In the genomic region with DNA sequence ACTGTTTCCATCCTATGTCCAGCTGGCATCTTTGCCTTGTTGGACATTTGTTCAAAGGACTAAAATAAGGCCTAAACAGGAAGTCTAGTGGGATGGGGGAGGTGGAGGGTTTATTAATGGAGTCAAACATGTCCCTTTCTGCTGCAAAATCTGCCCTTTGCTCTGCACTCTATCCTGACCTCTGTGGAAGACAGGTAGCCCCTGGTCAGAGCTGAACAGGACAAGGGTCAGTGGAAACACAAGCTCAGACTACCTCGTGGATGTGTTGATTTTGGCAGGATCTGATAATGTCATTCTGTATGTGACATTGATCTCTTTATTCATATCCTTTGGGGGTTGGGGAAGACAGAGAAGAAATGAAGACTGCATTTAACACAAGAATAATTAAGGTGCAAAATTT, we compare ENCODE assay signal across 29 mouse cellular contexts.
DNase-seq lines count a peak whose midpoint lies in the region; ATAC-seq and TF ChIP-seq lines count a peak whose summit lies in the region.
"Had no signal": no experiment of that assay in that cellular context is flagged by ENCODE, and none has a peak within 500 bp of the region (broad histone marks: within the 10 kb centered on the region; RNA-seq: fewer than 3 reads in every experiment).

No protein-coding gene starts in this region.

- no peaks in the 10 kb centered on the region for H3K9me3 ChIP-seq in liver, embryonic 14.5 days (ENCODE audit: control insufficient read depth, low read length)
- H3K9me3 ChIP-seq in forebrain, postnatal 0 days (ENCODE audit: low read length): no peaks in the 10 kb centered on the region
- H3K9me3 ChIP-seq: forebrain, embryonic 10.5 days; heart, embryonic 12.5 days; hindbrain, embryonic 10.5 days; intestine, embryonic 15.5 days; limb, embryonic 15.5 days; midbrain, embryonic 15.5 days; neural tube, embryonic 13.5 days; stomach, embryonic 15.5 days had no signal

- no peak overlapping the region for H3K4me2 ChIP-seq in liver, embryonic 14.5 days (ENCODE audit: low read depth)
- no peak overlapping the region for H3K4me2 ChIP-seq in forebrain, postnatal 0 days (ENCODE audit: low read depth)
- H3K4me2 ChIP-seq: heart, embryonic 12.5 days; intestine, embryonic 15.5 days; limb, embryonic 15.5 days; midbrain, embryonic 15.5 days; neural tube, embryonic 13.5 days; stomach, embryonic 15.5 days had no signal

- peak; percentile 51 for ATAC-seq in liver, embryonic 14.5 days (ENCODE audit: insufficient read depth)
- ATAC-seq in forebrain, postnatal 0 days: no peak
- ATAC-seq: forebrain, embryonic 16.5 days; hindbrain, embryonic 16.5 days; intestine, embryonic 15.5 days; midbrain, embryonic 15.5 days had no signal

- 0 out of 2 replicates have a peak, but pooled peaks cover 4% of the 10 kb centered on the region for H3K4me1 ChIP-seq in kidney, adult 2 months (ENCODE audit: control insufficient read depth, insufficient read depth, low read length)
- peaks cover 6 to 12% of the 10 kb centered on the region in 2 experiments; a peak in 3 of 4 replicates for H3K4me1 ChIP-seq in liver, embryonic 14.5 days (replicated peaks; ENCODE audit: control insufficient read depth in 2 of 2, insufficient read depth in 2 of 2, low read length in 1 of 2)
- H3K4me1 ChIP-seq in forebrain, postnatal 0 days (ENCODE audit: insufficient read depth): no peaks in the 10 kb centered on the region
- H3K4me1 ChIP-seq: heart, embryonic 12.5 days; intestine, embryonic 15.5 days; limb, embryonic 15.5 days; midbrain, embryonic 15.5 days; neural tube, embryonic 13.5 days; stomach, embryonic 15.5 days had no signal

- DNase-seq in kidney, adult 2 months: peak; percentile 63
- DNase-seq in kidney, postnatal 14 days: no peak
- DNase-seq in lung, postnatal 10 days: peak; percentile 27
- DNase-seq in lung, postnatal 4 days: no peak
- no peak for DNase-seq in liver, embryonic 14.5 days (ENCODE audit: low read depth in 3 of 3, low spot score in 3 of 3)
- DNase-seq in forebrain, postnatal 0 days: no peak
- DNase-seq in urinary bladder, postnatal 10 days (ENCODE audit: low spot score): no peak
- DNase-seq: adrenal gland, postnatal 36 days; cerebellum, adult 11 months; cerebellum, postnatal 14 days; gastrocnemius, postnatal 25 days; heart, adult 18-20 months; heart, postnatal 10 days; left cerebral cortex, postnatal 4 days; lung, postnatal 14 days; right cerebral cortex, adult 18-20 months; right cerebral cortex, postnatal 4 days; thymus, postnatal 25 days had no signal

- H3K27me3 ChIP-seq in kidney, adult 2 months (replicated peaks; ENCODE audit: control insufficient read depth, insufficient read depth, low read length): no peaks in the 10 kb centered on the region
- H3K27me3 ChIP-seq in liver, embryonic 14.5 days (ENCODE audit: control insufficient read depth, insufficient read depth, low read length): no peaks in the 10 kb centered on the region
- H3K27me3 ChIP-seq in forebrain, postnatal 0 days (ENCODE audit: insufficient read depth, low read length): no peaks in the 10 kb centered on the region
- H3K27me3 ChIP-seq: heart, embryonic 12.5 days; intestine, embryonic 15.5 days; limb, embryonic 15.5 days; midbrain, embryonic 15.5 days; neural tube, embryonic 13.5 days; stomach, embryonic 15.5 days had no signal

- WGBS in kidney, adult 2 months: 10% methylated on average over 1 of the region's 1 CpGs
- 22% methylated on average over 1 of the region's 1 CpGs for WGBS in liver, embryonic 14.5 days (ENCODE audit: insufficient replicate concordance)
- 76% methylated on average over 1 of the region's 1 CpGs for WGBS in forebrain, postnatal 0 days

- no peaks in the 10 kb centered on the region for H3K36me3 ChIP-seq in kidney, adult 2 months (ENCODE audit: control insufficient read depth, insufficient read depth, low read length)
- no peaks in the 10 kb centered on the region for H3K36me3 ChIP-seq in liver, embryonic 14.5 days (replicated peaks; ENCODE audit: control insufficient read depth, insufficient read depth, low read depth)
- H3K36me3 ChIP-seq in forebrain, postnatal 0 days (ENCODE audit: insufficient read depth): no peaks in the 10 kb centered on the region
- H3K36me3 ChIP-seq: forebrain, embryonic 10.5 days; heart, embryonic 12.5 days; hindbrain, embryonic 10.5 days; intestine, embryonic 15.5 days; limb, embryonic 15.5 days; midbrain, embryonic 15.5 days; neural tube, embryonic 13.5 days; stomach, embryonic 15.5 days had no signal

- no peak for TF ChIP-seq POLR2A in kidney, adult 2 months (IDR thresholded peaks at IDR 0.05; ENCODE audit: low read depth, low read length)

- no peak overlapping the region for H3K27ac ChIP-seq in kidney, adult 2 months (ENCODE audit: insufficient read depth, low read depth, low read length)
- no peak overlapping the region for H3K27ac ChIP-seq in liver, embryonic 14.5 days
- H3K27ac ChIP-seq in forebrain, postnatal 0 days (ENCODE audit: low read depth, low read length): no peak overlapping the region
- H3K27ac ChIP-seq: forebrain, embryonic 10.5 days; hindbrain, embryonic 10.5 days; intestine, embryonic 15.5 days; left cerebral cortex, adult 2 months; limb, embryonic 15.5 days; midbrain, embryonic 15.5 days; neural tube, embryonic 13.5 days; stomach, embryonic 15.5 days had no signal

- H3K4me3 ChIP-seq in kidney, adult 2 months (ENCODE audit: insufficient read depth, low read depth, low read length): no peak overlapping the region
- H3K4me3 ChIP-seq in liver, embryonic 14.5 days (ENCODE audit: insufficient read depth in 1 of 2, low read depth in 2 of 2, low read length in 2 of 2): no peak overlapping the region
- no peak overlapping the region for H3K4me3 ChIP-seq in forebrain, postnatal 0 days (ENCODE audit: low read depth, low read length)
- H3K4me3 ChIP-seq: forebrain, embryonic 10.5 days; heart, embryonic 12.5 days; hindbrain, embryonic 10.5 days; intestine, embryonic 15.5 days; left cerebral cortex, adult 2 months; limb, embryonic 15.5 days; midbrain, embryonic 15.5 days; neural tube, embryonic 13.5 days; stomach, embryonic 15.5 days had no signal

- no peak overlapping the region for H3K9ac ChIP-seq in liver, embryonic 14.5 days (replicated peaks)
- no peak overlapping the region for H3K9ac ChIP-seq in forebrain, postnatal 0 days
- H3K9ac ChIP-seq: heart, embryonic 12.5 days; intestine, embryonic 15.5 days; limb, embryonic 15.5 days; midbrain, embryonic 15.5 days; neural tube, embryonic 13.5 days; stomach, embryonic 15.5 days had no signal

- no peak for TF ChIP-seq CTCF in kidney, adult 2 months (conservative IDR thresholded peaks at IDR 0.05; ENCODE audit: insufficient read depth, insufficient read length, low read depth, low read length)
- TF ChIP-seq CTCF in liver, embryonic 14.5 days (IDR thresholded peaks at IDR 0.05; ENCODE audit: low read depth): no peak
- no peak for TF ChIP-seq CTCF in forebrain, postnatal 0 days (IDR thresholded peaks at IDR 0.05; ENCODE audit: low read depth)

- no peak for TF ChIP-seq EP300 in liver, embryonic 14.5 days (IDR thresholded peaks at IDR 0.05; ENCODE audit: low read depth)

Comparison
In these comparisons a context has a peak if more than half of its experiments do, and no peak if none do; other contexts are left out.
1. DNase-seq: peak in kidney, adult 2 months (single experiment) and lung, postnatal 10 days (single experiment); none in kidney, postnatal 14 days (single experiment), lung, postnatal 4 days (0 of 2), liver, embryonic 14.5 days (0 of 3), forebrain, postnatal 0 days (single experiment) and urinary bladder, postnatal 10 days (single experiment).